Mouse (Mus musculus): Measurements from ENCODE around the gene Ddr2.

GRCm38 (mm10) chr1:170048434-170048833 is 62.1 kb downstream of the Ddr2 start:
- TF ChIP-seq CHD2 (IDR thresholded peaks at IDR 0.05; ENCODE audit: low read depth, low read length) (no peak), ZC3H11A (IDR thresholded peaks at IDR 0.05; ENCODE audit: borderline replicate concordance, low read depth, low read length) (no peak)
